Mouse (Mus musculus) neutrophil, adult 83 days (primary cell): ENCODE data around the gene Polr2c. TPM values are rescaled to one million over a fixed set of nuclear protein-coding genes. Genes with fewer than 3 reads are reported as not detected.

ENCODE experiments used
- total RNA-seq, 2 experiments: library from RNA; stranded (reverse); gene quantifications; one replicate each; pipeline ENCODE4 v1.2.4; 2023

Gene Polr2c
- total RNA-seq: 10 to 100 TPM; 37.8 to 39.3 TPM

GRCm38 (mm10) chr8:94857346-94858173 is at the start of gene Polr2c:
Gene Polr2c (plus strand): TSS chr8:94857450.

GRCm38 (mm10) chr8:94810153-94810552 is 47.1 kb upstream of the Polr2c start, which contains the start of gene Ccl17:
Gene Ccl17 (plus strand): TSS chr8:94810453.

GRCm38 (mm10) chr8:94837662-94838574 is 19.3 kb upstream of the Polr2c start, which contains the start of the genes Coq9 and Ciapin1:
Gene Coq9 (plus strand): TSS chr8:94838321.
Gene Ciapin1 (minus strand): TSS chr8:94838358.

GRCm38 (mm10) chr8:94876197-94876730 is 19.0 kb downstream of the Polr2c start, which contains the start of gene Dok4:
Gene Dok4 (minus strand): TSS chr8:94876330.

GRCm38 (mm10) chr8:94917851-94918495 is 60.7 kb downstream of the Polr2c start, which contains the start of gene Ccdc102a:
Gene Ccdc102a (minus strand): TSS chr8:94918098.

Other genes with a start within 250 kb of the Polr2c start
- gene Arl2bp, start 190.8 kb upstream of the Polr2c start, total RNA-seq: 10 to 100 TPM; 51.6 to 66.4 TPM
- not detected for gene Pllp, start 161.2 kb upstream of the Polr2c start, total RNA-seq
- under 1 TPM in 1 of 2 experiments, not detected in 1; 0.18 TPM for gene Ccl22, start 111.9 kb upstream of the Polr2c start, total RNA-seq
- not detected for gene Cx3cl1, start 85.4 kb upstream of the Polr2c start, total RNA-seq
- gene Ccl17, start 47.0 kb upstream of the Polr2c start, total RNA-seq: not detected
- gene Coq9, start 19.1 kb upstream of the Polr2c start, total RNA-seq: 10 to 100 TPM; 24.5 to 27.2 TPM
- 10 to 100 TPM; 39.1 to 42.8 TPM for gene Ciapin1, start 19.1 kb upstream of the Polr2c start, total RNA-seq
- 1 to 10 TPM; 1.2 to 1.3 TPM for gene Dok4, start 18.9 kb downstream of the Polr2c start, total RNA-seq
- 1 to 10 TPM; 3.7 to 4.7 TPM for gene Ccdc102a, start 60.6 kb downstream of the Polr2c start, total RNA-seq
- gene Adgrg5, start 66.2 kb downstream of the Polr2c start, total RNA-seq: 10 to 100 TPM; 14.8 to 23.2 TPM
- 10 to 100 TPM; 10.2 to 15.0 TPM for gene Adgrg1, start 117.3 kb downstream of the Polr2c start, total RNA-seq
- gene Adgrg3, start 160.2 kb downstream of the Polr2c start, total RNA-seq: 100 to 1,000 TPM; 129 to 142 TPM
- under 1 TPM; 0.57 TPM for gene Drc7, start 197.7 kb downstream of the Polr2c start, total RNA-seq
- 10 to 100 TPM; 17.5 to 18.1 TPM for gene Katnb1, start 223.7 kb downstream of the Polr2c start, total RNA-seq